Mouse (Mus musculus): ENCODE data around the gene C730034F03Rik.

C730034F03Rik gene

DNA sequence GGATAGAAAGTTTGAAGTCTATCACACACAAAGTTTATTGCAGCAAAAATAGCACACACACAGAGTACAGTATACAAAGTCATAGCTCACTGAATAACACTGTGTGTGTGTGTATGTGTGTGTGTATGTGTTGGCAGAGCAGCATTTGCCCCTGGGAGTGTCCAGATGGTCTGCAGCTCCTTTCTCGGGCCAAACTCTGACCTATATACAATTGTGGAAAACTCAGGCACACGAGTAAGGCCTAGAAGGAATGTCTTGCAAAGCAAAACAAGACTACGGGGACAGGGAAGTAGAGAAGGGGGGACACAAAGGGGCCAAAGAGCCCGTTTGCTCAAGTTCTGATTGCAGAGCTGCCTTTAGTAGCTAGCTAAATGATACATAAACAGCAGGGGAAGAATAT, 3.6 kb downstream of the C730034F03Rik start:
- in situ Hi-C loops (cut with MboI) = no loop called here

DNA sequence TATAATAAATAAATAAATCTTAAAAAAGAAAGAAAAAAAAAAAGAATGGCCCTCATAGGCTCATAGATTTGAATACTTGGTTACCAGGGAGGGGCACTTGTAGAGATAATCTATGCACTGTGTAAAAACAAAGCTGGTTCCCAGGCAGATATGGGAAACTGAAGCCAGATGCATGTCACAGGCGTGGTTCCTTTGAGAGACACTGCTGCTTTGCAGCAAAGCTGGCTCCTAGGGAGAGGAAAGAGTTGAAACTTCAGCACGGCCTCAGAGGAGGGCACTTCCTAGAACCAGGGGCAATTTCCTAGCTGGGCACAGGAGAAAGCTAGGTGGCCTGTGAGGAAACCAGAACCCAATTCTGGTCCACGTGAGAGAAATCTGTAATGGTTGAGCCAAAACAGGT, 4.7 kb downstream of the C730034F03Rik start:
- in situ Hi-C loops (cut with MboI) = no loop called here

DNA sequence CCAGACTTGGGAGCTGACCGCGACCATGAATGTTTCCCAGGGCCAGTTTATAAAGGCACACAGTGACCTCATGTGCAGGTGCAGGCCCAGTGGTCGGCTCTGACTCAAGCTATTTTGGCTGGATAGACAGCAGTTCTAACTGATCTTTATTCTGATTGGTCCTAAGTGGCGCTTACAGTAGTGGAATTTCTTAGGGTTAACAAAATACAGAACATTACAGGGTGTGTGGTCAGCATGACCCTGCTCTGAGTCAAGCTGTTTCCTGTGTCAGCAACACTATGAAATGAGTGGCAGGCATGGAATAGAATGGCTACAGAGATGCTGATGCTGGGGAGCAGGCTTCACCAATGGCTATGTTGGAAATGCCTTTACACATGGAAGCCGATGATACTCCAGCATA, 6.5 kb downstream of the C730034F03Rik start:
- in situ Hi-C loops (cut with MboI) = no loop called here

DNA sequence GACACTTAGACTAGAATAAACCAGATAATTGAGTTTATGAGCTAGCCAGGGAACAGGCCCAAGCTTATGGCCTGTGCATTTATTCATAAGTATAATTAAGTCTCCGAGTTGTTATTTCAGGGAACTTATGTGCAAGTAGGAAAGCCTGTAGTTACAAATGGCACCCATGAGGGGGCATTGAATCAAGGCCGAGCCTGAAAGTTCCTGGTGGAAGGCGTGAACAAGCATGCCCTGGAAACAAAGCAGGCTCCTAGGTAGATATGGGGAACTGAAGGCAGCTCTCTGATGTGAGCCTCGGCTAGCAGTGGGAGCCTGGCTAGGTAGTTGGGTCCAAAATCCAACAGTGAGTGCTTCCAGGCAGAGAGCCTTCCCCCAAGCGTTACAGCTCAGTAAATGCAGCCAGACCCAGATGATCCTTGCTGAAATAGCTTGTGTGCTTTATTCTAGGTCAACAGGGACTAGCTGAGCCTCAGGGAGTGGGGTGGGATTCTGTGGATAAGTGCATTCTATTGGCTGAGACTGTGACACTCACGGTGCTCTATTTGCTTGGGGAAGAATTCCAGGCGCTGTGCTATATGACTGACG, 13.2 kb downstream of the C730034F03Rik start:
- in situ Hi-C loops (cut with MboI) = no loop called here

DNA sequence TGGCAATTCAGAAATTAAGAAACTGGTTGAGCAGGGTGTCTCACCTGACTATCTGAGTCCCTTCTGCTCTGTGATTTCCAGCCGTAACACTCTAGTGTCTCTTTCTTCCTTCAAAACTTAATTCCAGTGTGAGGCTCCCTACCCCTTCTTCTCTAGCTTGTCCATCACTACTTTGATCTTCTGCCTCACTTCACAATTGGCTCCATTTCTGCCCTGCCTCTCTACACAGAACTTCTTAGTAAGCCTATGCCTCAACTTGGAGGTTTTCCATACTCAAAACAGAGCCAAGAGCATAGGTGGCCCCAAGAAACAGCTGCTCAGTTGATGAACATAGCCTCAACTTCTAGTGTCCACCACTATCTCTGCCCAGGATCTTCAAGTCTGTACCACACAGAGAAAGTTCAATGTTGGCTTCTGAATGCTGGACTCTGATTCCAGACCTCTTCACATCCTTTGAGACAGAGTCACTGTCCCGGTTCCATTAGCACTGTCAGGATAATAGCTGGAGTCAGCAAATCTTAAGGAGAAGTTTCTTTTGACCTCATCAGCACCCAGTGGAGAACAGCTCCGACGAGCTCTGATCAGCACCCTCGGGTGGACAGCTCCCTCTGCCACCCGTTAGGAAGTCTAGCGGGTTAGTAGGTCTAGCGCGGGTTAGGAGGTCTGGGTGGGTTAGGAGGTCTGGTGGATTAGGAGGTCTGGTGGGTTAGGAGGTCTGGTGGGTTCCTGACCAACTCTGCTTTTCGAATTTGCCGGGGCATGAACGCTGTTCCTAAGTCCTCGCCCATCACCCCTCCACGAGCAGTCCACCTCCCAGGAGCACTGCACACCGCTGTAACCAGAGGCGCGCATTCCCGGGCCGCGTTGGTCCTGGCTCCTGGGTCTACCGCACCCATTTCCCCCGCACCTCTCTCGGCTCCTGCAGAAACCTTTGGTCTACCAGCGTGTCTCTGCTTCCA, 23.8 kb downstream of the C730034F03Rik start:
- in situ Hi-C loops (cut with MboI) = no loop called here

DNA sequence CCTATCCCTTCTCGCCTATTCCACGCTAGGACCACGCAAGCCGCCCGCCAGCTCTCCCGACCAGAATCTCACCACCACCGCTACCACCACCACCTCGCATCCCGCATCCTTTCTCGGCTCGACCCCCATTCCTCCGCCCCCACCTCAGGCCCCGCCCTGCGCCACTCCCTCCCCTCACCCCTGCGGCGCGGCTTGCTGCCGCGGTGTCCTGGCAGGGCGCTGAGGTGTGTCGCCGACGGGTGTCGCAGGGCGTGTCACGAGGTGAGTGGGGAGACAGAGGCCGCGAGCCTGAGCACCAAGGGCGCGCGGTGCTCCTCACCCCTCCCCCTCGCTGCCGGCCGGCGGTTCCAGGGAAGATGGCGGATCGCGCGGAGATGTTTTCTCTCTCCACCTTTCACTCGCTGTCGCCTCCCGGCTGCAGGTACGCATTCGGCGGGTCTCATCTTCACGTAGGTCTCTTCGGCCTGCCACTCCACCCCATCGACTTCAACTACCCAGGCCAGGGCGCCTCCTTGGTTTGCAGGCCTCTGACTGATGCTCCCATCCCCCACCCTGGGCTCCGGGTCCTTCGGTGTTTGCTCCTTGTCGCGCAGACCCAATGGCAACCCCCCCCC, 24.6 kb downstream of the C730034F03Rik start, which contains the start of gene Mapk8ip2:
Gene Mapk8ip2, plus strand, starts transcription at position 49 of the 614 bp plus-strand sequence.
- in situ Hi-C loops (cut with MboI) = no loop called here

DNA sequence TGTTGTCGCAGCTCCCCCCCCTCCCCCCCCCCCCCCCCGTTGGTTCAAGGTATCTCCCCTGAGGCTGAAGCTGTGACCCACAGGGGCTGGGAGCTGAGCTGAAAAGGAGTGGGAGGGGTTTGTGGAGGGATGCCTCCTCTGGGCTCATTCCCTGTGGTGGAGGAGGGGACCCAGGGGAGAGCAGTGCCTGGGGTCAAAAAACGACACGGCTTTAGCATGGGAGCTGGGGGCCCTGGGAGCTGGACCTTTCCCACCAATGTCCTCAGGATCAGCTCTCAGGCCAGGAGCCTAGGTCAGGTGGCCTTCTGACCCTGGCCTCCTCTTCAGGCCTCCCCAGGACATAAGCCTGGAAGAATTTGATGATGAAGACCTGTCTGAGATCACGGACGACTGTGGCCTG, 25.5 kb downstream of the C730034F03Rik start:
- in situ Hi-C loops (cut with MboI) = no loop called here

DNA sequence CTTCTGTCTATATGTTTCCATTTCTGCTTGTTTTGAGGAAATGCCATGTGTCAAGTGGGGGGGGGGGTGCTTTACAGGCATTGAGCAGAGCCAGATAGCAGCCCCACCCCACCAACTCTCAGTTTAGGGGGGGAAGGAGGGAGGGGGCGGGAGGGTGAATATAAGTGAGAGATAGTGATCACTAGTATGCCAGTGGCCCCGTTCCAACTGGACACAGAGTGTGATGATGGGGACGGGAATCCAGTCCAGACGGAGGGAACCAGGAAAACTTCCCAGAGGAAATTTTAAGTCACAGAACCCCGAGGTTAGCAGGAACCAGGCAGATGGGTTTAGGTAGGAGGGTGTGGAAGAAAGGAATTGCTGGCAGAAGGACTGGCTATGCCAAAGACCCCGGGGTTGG, 26.3 kb downstream of the C730034F03Rik start:
- in situ Hi-C loops (cut with MboI) = no loop called here

DNA sequence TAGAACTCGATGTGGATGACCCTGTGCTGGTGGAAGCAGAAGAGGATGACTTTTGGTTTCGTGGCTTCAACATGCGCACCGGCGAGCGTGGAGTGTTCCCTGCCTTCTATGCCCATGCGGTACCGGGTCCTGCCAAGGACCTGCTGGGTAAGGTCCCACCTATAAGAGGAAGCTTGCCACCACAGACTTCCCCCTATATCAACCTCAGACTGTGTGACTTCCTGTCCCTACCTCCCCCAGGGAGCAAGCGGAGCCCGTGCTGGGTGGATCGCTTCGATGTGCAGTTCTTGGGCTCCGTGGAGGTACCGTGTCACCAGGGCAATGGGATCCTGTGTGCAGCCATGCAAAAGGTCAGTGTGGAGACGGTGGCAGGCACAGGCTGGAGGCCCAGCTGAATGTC, 29.6 kb downstream of the C730034F03Rik start:
- in situ Hi-C loops (cut with MboI) = no loop called here

DNA sequence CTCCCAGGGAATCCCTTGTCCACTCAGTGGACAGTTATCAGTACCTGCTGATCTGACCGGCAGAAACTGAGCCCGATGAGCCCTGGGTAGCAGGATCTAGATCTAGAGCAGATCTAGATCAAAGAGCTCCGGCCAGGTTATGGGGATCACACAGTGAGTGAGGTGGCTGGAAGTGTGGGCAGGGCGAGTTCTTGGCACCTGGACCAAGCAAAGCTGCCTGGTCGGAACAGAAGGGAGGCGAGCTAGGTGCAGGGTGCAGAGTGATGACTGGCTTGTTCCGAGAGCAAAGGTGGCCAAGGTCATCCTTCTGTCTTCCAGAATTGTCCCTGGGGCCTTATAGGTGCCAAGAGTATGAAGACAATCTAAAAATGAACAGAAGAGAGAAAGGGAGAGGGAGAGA, 30.4 kb downstream of the C730034F03Rik start:
- in situ Hi-C loops (cut with MboI) = no loop called here

DNA sequence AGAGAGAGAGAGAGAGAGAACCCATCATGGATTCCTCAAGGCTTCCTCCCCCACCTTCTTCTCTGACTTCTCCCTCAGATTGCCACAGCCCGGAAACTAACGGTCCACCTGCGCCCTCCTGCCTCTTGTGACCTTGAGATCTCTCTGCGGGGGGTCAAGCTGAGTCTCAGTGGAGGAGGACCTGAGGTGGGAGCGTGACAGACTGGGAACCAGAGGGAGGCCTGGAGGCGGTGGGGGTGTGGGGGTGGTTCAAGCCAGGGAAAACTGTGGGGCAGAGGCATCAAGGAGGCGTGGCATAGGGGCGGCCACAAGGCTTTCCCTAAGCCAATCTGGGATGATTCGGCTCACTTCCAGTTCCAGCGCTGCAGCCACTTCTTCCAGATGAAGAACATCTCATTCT, 30.9 kb downstream of the C730034F03Rik start:
- in situ Hi-C loops (cut with MboI) = no loop called here

DNA sequence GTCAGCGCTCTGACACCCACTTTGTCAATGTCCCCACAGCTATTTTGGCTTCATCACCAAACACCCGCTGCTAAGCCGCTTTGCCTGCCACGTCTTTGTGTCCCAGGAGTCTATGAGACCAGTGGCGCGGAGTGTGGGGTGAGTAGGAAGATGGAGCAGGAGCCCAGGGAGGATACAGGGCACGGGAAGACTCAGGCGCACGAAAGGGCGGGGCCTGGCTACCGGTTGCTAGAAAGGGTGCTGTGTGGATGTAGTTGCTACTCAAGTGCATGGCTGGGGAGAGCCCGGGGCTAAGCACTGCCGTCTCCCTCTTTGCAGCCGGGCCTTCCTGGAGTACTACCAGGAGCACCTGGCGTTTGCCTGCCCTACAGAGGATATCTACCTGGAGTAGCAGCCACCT, 31.9 kb downstream of the C730034F03Rik start:
- in situ Hi-C loops (cut with MboI) = no loop called here

DNA sequence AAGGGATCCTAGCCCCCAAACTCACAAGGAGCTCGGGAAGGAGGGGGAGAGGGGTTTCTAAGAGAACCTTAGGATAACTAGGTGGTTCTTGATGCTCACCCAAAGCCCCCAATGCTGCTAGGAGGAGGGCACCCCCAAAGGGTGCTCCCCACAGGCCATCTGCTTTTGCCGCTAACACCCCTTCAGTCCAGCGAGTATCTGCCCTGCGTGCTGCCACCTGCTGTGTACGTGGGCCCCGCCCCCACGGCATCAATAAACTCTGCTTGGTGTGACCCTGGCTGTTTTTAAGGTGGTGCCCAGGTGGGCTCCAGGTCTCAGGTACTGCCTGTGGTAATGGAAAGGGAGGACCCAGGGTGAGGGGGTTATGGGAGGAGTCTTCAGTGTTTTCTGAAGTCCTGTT, 32.8 kb downstream of the C730034F03Rik start:
- in situ Hi-C loops (cut with MboI) = no loop called here

DNA sequence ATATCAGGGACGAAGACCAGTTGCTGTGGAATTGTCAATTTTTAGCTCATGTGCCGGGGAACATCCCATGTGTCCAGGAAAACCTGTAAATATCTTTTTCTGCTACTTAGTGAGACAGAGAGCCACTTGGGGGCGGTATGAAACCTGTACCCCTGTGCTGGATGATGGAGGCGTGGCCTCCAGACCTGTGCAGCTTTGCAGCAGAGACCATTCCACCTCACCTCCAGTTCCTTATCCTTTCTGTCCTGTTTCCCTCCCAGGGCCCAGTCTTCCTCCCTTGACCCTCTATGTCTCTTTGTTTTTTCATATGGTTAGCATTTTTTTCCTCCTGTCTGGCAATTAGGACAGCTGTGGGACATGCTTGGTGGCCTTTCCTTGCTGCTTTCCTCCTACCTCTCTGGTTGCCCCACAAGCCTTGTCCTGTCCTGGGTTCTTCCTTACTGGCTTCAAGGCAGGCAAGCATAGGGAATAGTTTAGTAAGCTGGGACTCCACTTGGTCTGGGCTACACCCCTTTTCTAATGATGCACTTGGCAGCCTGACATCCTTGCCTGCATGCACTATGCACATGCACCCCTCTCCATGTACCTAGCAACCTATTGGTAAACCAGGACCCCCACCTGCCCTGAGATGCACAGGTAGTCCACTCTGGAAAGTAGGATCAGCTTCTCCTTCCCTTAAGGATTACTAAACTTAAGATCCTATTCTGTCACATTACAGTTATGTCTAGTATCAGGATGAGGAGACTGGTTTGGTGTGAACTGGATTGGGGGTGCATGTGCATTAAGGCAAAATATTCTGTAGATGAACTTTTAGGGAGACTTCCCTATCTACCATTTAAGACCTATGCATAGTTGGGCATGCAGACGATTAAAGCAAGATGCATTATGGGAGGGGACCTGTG, 34.2 kb downstream of the C730034F03Rik start:
- in situ Hi-C loops (cut with MboI) = no loop called here

DNA sequence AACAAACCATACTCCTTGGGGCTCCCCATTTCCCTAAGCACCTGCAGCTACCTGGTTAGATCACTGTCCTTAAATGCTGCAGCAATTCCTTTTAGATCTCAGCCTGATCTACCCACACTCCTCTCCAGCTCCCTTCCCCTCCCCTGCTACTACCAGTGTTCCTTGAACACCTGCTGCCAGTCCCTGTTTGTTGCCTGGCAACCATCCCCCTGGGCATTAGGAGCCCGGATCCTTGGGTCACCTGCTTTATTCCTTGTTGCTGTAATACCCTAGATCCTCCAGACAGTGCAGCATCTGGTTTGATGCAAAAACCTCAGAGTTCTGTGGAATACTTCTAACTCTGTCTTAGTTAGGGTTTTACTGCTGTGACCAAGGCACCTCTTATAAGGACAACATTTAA, 35.7 kb downstream of the C730034F03Rik start:
- in situ Hi-C loops (cut with MboI) = no loop called here

DNA sequence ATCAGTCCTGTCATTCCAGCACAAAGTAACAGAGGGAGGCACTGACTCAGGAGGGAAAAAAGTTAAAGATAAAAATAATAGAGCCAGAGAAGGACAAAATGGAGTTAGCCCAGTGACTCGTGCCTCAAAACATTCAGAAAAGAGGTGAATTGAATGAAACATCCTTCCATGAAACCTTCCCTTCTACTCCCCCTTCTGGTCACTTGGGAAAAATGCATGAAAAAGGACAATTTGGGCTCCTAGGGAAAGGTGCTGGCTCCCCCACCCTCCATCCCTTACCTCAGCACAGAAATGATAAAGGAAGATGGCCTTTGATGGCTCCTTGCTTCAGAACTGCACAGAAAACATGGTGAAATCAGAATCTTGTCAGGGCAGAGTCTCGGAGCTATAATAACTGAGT, 39.2 kb downstream of the C730034F03Rik start:
- in situ Hi-C loops (cut with MboI) = no loop called here

DNA sequence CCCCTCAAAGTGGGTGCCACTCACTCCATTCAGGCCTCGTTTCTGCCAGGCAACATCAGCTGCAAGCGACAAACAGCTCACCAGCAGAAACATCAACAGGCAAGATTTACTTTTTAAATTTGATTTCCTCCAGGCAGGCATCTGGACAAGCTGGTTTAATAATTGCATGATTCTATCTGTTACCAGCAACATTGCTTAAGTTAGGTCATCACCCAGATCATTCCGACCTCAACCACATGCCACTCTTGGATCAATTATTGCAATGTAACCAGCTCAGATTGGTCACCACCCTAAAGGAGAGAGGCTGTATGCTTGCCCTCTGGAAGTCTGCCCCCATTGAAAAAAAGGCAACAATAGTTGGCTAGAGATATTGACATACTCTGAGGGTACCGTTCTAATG, 42.1 kb downstream of the C730034F03Rik start:
- in situ Hi-C loops (cut with MboI) = no loop called here

DNA sequence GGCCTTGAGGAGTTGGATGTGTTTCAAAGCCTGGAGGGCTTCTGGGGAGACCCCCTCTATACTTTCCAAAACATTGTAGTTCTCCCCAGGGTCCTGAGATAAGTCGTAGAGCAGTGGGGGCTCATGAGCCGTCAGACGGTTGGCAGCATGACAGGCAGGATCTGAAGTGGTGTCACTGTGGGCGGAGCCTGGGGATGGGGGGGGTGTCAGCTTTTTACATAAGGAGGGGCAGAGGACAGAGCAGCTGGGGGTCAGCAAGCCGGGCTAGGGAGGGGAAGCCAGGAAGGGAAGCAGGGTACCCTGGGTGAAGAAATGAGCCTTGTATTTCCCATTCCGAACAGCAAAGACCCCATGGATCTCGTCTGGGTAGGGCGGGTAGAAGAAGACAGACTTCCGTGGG, 44.0 kb downstream of the C730034F03Rik start:
- in situ Hi-C loops (cut with MboI) = no loop called here

DNA sequence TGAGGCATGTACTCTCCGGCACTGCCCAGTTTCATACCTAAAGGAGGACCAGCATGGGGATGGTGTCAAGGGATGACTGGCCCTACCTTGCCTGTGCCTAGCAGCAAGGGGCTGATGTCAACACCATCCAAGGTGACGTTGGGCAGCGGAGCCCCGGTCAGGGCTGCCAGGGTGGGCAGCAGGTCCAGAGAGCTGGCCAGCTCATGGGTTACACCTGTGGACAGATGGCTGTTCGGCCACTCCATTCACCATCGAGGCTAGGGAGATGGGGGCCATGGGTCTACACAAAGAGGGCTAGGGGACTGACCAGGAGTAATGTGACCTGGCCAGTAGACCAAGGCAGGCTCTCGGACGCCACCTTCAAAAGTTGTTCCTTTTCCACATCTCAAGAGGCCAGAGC, 44.5 kb downstream of the C730034F03Rik start:
- in situ Hi-C loops (cut with MboI) = no loop called here

DNA sequence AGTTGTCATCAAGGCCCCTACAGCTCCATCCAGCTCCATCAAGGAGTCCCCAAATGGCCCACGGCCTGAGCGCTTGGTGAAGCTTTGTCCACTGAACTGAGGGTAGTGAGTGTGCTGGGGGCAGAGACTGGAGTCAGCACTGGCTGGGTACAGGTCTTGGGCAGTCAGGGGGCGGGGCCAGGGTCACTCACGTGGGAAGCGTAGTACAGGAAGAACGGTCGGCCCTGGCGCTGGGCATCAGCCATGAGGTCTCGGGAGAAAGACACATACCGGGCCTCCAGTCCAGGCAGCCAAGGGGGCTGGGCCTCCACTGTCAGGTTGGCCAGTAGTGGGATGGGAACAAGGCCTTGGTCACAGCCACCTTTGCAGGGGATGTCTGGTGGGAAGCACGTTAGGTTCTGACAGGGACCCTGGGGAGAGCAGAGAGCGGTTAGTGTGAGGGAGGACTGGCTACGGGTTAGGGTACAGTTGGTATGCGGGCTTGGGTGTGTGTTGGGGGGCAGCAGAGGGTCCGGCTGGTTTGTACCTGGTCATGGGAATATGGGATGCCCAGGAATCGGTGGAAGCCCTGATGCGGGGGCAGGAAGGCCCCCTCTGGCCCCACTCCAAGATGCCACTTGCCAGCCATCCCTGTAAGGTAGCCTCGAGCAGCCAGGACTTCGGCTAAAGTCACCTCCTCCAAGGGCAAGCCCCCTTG, 45.4 kb downstream of the C730034F03Rik start:
- in situ Hi-C loops (cut with MboI) = no loop called here

DNA sequence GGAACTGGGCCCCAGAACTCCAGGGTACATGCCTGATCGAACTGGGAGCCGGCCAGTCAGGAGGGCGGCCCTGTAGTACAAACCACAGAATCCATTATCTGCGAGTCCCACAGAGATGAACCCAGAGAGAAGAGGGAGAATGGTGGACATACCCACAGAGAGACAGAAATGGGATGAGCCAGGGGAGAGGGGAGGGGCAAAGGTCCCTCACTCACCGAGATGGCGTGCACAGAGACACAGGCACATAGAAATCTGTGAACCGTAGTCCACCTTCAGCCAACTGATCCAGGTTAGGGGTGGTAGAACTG, 45.9 kb downstream of the C730034F03Rik start:
- in situ Hi-C loops (cut with MboI) = no loop called here
